Mouse (Mus musculus) hematopoietic stem cell, adult 5-6 weeks (primary cell): ENCODE measurements around the gene Fkbpl. TPM values are rescaled to one million over a fixed set of nuclear protein-coding genes. Genes with fewer than 3 reads are reported as not detected.

ENCODE experiments used
- total RNA-seq: library from RNA; stranded (forward); fragments of 172-1452, 232-1000 nt; gene quantifications from 2 replicates; pipeline ENCODE4 v1.2.3, GENCODE M21; 2017

Gene Fkbpl
- total RNA-seq, 1 experiment from 2014 or later, result 35.8 TPM

Other genes with a start within 250 kb of the Fkbpl start
- gene BC051142, start 245.9 kb upstream of the Fkbpl start, total RNA-seq, result 1.2 and 8.6 TPM in 2 replicates
- not detected in 2 replicates for gene Btnl4, start 167.4 kb upstream of the Fkbpl start, total RNA-seq
- gene Btnl6, start 127.4 kb upstream of the Fkbpl start, total RNA-seq, result not detected in 2 replicates
- 0.35 and 0.56 TPM in 2 replicates for gene Notch4, start 80.5 kb upstream of the Fkbpl start, total RNA-seq
- gene Gpsm3, start 55.0 kb upstream of the Fkbpl start, total RNA-seq, result 27.3 and 31.2 TPM in 2 replicates
- 33.1 and 51.5 TPM in 2 replicates for gene Pbx2, start 53.5 kb upstream of the Fkbpl start, total RNA-seq
- 1.5 and 2.4 TPM in 2 replicates for gene Ager, start 46.9 kb upstream of the Fkbpl start, total RNA-seq
- 6.6 and 18.0 TPM in 2 replicates for gene Rnf5, start 41.1 kb upstream of the Fkbpl start, total RNA-seq
- 21.9 and 22.8 TPM in 2 replicates for gene Agpat1, start 40.5 kb upstream of the Fkbpl start, total RNA-seq
- 1.3 and 4.5 TPM in 2 replicates for gene Egfl8, start 28.8 kb upstream of the Fkbpl start, total RNA-seq
- 23.2 and 27.6 TPM in 2 replicates for gene Ppt2, start 16.3 kb upstream of the Fkbpl start, total RNA-seq
- gene Prrt1, start 15.2 kb upstream of the Fkbpl start, total RNA-seq, result 0.13 TPM in 1 of 2 replicates, not detected in the other
- 12.3 and 19.9 TPM in 2 replicates for gene Atf6b, start 2.4 kb downstream of the Fkbpl start, total RNA-seq
- gene Tnxb, start 25.8 kb downstream of the Fkbpl start, total RNA-seq, result 0.05 TPM in 1 of 2 replicates, not detected in the other
- gene C4b, start 99.1 kb downstream of the Fkbpl start, total RNA-seq, result 1.0 and 1.4 TPM in 2 replicates
- not detected in 2 replicates for gene Cyp21a1, start 159.8 kb downstream of the Fkbpl start, total RNA-seq
- gene Stk19, start 192.2 kb downstream of the Fkbpl start, total RNA-seq, result 26.7 and 35.4 TPM in 2 replicates
- gene Dxo, start 192.3 kb downstream of the Fkbpl start, total RNA-seq, result 16.4 and 18.6 TPM in 2 replicates
- 44.0 and 55.5 TPM in 2 replicates for gene Skiv2l, start 205.4 kb downstream of the Fkbpl start, total RNA-seq
- gene Nelfe, start 205.6 kb downstream of the Fkbpl start, total RNA-seq, result 40.6 and 41.3 TPM in 2 replicates
- not detected in 2 replicates for gene Cfb, start 217.8 kb downstream of the Fkbpl start, total RNA-seq
- 11.3 and 15.1 TPM in 2 replicates for gene Zbtb12, start 234.7 kb downstream of the Fkbpl start, total RNA-seq
- not detected in 2 replicates for gene Gm20547, start 237.3 kb downstream of the Fkbpl start, total RNA-seq